Mouse (Mus musculus): ENCODE measurements around the gene Supt7l. TPM values are rescaled to one million over a fixed set of nuclear protein-coding genes. Genes with fewer than 3 reads are reported as not detected.

The Supt7l gene
- total RNA-seq, 2 experiments from 2014 or later: 15.5 to 17.1 TPM

GRCm38 (mm10) chr5:31494513-31495297 lies 32.9 kb downstream of the Supt7l start, which contains the start of gene Gpn1:
Gene Gpn1, plus strand, starts transcription at chr5:31494741.
- peak; percentile 77 to 79 for DNase-seq (ENCODE audit: low spot score in 2 of 2)

DNA sequence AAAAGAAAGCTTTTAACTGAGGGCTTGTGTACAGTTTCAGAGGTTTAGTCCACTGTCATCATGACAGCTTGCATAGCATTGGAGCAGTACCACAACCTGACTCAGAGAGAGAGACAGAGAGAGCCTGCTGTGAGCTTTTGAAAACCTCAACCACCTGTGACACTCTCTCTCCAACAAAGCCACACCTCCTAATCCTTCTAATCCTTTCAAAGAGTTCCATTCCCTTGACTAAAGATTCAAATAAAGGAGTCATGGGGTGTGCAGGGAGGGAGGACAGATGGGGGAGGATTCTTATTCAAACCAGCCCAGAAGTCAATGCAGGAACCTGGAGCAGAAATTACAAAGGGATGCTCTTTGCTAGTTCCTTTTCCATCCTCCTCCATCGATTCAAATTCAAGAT lies 35.6 kb downstream of the Supt7l start:
- no peak for DNase-seq (ENCODE audit: low spot score in 2 of 2)

DNA sequence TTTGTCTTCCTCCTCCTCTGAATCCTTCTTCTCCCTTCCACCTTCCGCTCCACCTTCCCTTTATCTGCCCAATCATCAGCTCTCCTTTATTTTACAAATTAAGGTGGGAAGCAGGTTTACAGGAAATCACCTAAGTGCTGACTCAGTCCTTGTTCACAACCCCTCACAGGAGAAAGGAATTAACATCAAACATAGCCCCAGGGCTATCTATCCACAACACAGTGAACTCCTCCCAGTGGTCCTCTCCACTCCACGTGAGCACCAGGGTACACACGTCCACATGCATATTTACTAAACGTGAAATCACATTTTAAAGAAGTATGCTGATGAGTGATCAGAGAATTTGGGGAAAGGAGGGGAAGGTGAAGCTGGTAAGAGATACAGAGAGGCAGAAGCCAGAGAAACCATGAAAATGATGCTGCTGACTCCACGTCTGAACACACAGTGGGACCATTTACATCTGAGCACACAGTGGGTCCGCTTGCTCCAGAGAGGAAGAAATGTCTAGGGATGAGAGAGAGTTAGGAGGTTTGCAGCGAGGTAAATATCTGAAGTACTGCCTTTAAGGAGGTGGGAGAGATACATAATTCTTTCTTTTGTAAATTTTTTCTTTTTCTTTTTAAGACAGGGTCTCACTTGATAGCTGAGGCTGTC lies 38.4 kb downstream of the Supt7l start:
- no peak for DNase-seq (ENCODE audit: low spot score in 2 of 2)

DNA sequence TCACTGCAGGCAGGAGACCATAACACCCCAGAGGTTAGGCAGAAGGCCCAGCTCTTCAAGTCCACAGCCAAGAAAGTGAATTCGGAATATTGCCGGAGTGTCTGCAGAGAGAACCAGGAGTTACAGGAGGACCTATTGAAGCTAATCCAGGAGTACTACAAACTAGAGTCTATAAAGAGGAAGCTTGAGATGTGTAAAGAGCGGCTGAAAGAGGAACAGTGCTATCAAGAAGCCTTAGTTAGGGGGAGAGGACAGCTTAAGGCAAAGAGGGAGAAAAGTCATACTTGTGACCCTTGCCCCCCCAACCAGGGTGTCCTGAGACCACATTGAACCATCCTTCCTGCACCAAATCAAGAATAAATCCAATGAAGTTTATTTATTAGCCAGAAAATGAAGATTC lies 39.7 kb downstream of the Supt7l start:
- DNase-seq (ENCODE audit: low spot score in 2 of 2): no peak

- DNase-seq (ENCODE audit: low spot score in 2 of 2): no peak
These were observed 42.2 kb downstream of the Supt7l start, which contains the start of gene 4930548H24Rik for GRCm38 (mm10) chr5:31485440-31485839. Gene 4930548H24Rik, plus strand, starts transcription at chr5:31485740.

- DNase-seq (ENCODE audit: low spot score in 2 of 2): no peak
These were observed 47.1 kb downstream of the Supt7l start for GRCm38 (mm10) chr5:31480536-31480935.

DNA sequence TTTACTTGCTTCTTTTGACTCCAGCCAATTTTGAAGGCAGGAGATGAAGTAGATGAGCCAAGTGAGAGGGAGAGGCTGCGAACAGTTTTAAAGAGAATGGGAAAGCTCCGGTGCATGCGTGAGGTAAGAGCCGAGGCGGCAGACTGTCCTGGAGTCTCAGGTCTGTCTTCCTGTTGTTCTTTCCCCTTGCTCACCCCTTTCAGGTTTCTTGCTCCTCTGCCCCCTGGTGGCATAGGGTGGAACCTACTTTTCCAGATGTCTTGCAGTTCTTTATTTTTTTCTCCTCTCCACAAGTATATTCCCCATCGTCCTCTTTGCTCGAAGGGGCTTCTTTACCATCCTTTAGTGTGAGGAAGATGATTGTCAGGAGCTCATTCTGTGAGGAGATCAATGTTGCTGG lies 57.3 kb downstream of the Supt7l start:
- DNase-seq (ENCODE audit: low spot score in 2 of 2): peak; percentile 22 to 51

DNA sequence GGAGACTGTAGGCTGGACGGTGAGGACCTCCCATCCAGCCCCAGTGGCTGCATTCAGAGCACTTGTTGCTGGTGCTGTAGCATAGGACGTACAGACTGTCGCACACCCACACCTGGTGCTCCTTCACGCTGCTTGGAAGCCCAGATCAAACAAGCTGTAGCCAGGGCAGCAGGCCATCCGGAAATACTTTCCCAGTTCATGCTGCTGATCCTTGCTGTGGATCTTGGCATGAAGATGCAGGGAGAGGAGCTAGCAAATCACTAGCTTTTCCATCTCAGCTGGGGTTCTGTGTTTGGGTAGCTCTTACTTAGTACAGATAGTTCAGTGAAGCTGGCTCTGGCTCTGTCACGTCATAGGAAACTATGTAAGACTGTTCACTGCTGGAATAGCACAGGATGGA lies 57.9 kb downstream of the Supt7l start:
- DNase-seq (ENCODE audit: low spot score in 2 of 2): no peak

- DNase-seq (ENCODE audit: low spot score in 2 of 2): no peak
These were observed 59.8 kb downstream of the Supt7l start for GRCm38 (mm10) chr5:31467798-31468197.

Other genes starting within 250 kb of the Supt7l start
- 10 to 100 TPM; 34.9 to 37.9 TPM for gene Ift172, start 236.7 kb downstream of the Supt7l start, total RNA-seq (2021)
- 10 to 100 TPM in 1 of 2 experiments, 1 to 10 TPM in 1; 9.5 to 10.3 TPM for gene Fndc4, start 231.7 kb downstream of the Supt7l start, total RNA-seq (2021)
- under 1 TPM; 0.22 to 0.36 TPM for gene Gckr, start 230.4 kb downstream of the Supt7l start, total RNA-seq (2021)
- gene Zfp512, start 75.4 kb downstream of the Supt7l start, total RNA-seq (2021): 10 to 100 TPM; 15.1 to 19.4 TPM
- gene 4930548H24Rik, start 42.1 kb downstream of the Supt7l start, total RNA-seq (2021): under 1 TPM in 1 of 2 experiments, not detected in 1; 0.13 TPM
- gene Gpn1, start 33.1 kb downstream of the Supt7l start, total RNA-seq (2021): 10 to 100 TPM; 25.5 to 33.3 TPM
- 10 to 100 TPM; 23.4 to 31.4 TPM for gene Slc4a1ap, start 812 bp downstream of the Supt7l start, total RNA-seq (2021)
- 100 to 1,000 TPM; 265 to 377 TPM for gene Mrpl33, start 69.1 kb upstream of the Supt7l start, total RNA-seq (2021)
- 10 to 100 TPM in 1 of 2 experiments, 1 to 10 TPM in 1; 7.8 to 16.3 TPM for gene Rbks, start 169.8 kb upstream of the Supt7l start, total RNA-seq (2021)
- 100 to 1,000 TPM in 1 of 2 experiments, 10 to 100 TPM in 1; 81.6 to 148 TPM for gene Babam2, start 169.9 kb upstream of the Supt7l start, total RNA-seq (2021)

Measured in adrenal gland, adult 18-20 months (tissue).